Mouse (Mus musculus) inflammation-experienced regulatory T-cells, adult 6 months (primary cell): Measurements from ENCODE around the gene Srd5a2. TPM values are rescaled to one million over a fixed set of nuclear protein-coding genes. Genes with fewer than 3 reads are reported as not detected.

Source experiments
- ATAC-seq: one replicate; pipeline ENCODE4 v1.8.0; 2017
- polyA plus RNA-seq, 3 experiments: library from polyadenylated mRNA; unstranded; fragments of 100-300 nt; shearing (Covaris generic); gene quantifications; one replicate each; pipeline ENCODE4 v1.2.1; 2017

The Srd5a2 gene
- polyA plus RNA-seq, 3 experiments from 2014 or later, result not detected

DNA sequence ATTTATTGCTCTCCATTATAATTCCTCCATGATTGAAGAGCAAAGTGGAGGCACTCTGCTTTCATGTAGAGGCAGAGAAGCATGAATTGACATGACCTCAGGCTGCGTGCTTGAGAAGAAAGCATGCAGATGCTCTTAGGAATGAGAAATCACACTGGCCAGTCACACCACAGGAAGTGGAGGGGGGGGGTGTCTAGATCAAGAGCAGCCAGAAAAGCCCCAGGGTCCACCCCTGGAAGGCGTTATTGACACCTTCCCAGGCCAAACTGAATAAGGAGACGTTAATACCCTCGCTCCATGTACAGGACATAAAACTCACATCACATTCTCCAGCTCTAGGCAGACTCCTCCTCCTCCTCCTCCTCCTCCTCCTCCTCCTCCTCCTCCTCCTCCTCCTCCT is 63.2 kb downstream of the Srd5a2 start:
- ATAC-seq, result no peak

DNA sequence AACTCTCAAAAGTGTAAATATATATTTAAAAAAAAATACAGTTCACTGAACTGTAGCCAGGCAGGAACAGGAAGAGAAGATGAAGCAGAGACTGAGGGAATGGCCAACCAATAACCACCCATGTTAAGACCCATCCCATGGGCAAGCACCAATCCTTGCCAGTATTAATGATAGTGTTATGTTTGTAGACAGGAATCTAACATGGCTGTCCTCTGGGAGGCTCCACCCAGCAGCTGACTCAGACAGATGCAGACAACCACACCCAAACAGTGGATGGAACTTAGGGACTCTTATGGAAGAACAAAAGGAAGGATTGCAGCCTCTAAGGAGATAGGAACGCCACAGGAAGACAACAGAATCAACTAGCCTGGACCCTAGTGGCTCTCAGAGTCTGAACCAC is 64.8 kb downstream of the Srd5a2 start:
- no peak for ATAC-seq

DNA sequence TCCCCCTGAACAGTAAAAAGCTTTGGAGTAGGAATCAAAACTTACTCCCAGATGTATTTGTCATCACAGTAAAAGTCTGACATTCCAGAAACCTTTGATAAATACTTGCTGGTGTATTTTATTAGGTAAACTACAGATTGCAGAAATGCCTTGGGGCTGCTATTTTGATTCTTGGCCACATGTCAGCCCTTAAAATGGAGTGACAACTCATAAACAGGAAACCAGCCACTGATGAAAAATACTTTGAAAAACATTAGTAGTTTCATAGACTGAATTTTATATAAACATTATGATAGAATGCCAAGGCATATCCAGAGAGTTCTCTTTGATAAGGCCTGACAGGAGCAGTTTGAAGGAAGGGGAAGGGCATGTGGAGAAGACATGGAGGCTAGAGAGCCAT is 71.7 kb downstream of the Srd5a2 start:
- ATAC-seq, result no peak

DNA sequence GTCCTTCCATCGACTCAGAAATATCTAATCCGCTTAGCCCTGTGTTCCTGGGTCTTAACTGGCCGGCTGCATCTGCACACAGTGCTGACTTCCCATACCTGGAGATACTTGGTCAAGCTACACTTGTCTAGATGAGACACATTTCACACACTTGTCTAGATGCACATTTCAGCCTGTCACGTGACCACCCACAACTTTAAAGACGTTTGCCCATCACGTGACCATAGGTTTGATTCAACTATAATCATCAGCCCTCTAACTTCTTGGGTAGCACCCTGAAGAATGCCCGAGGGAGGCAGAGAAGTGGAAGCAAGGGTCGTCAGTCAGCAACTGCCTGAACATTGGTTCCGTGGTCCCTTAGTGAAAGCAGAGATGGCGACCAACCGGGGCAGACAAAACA is 75.1 kb downstream of the Srd5a2 start:
- ATAC-seq, result no peak

DNA sequence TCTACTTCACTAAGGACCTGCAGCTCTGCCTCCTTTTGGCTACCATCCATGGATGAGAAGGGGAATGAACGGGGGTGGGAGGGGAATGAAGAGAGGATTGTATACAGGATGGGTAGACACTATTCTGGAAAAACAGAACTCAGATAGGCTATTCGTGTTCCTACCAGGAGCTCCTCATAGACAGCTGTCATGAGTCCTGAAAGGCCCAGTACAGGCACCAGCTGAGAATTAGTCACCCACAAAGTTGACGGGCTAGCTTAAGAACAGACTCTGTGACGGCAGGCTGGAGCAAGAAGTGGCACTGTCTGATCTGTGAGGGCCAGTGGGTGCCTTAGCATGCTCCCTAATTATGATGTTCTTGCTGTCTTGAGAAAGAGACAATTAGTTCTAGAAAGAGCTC is 76.4 kb downstream of the Srd5a2 start:
- no peak for ATAC-seq

DNA sequence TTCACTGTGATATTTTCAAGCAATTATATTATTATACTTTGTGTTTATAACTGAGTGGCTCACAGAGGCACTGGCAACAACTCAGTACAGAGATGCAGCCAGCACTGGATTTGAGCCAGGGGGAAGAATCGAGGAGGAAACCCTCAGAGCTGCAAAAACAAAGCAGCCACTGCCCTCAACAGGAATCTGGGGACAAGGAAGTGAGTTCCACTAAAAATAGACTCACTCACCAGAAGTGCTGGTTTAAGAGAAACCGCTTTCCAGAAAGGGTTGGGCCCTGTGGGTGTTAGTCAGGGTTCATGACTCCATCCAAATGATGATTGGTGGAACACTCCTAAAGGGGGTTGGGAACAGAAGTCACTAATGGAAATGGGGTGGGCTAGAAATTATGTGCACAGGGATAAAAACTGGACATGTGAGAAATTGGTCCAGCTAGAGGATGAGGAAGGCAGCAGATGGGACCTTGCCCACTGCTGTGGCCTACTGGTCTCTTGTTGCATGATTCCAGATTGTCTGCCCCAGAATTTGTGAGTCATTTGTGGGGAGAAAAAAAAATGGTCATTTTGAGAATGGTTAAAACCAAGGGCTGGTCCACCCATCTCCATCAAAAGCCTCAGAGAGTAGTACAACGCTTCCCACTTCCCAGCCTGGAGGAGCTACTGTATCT is 77.2 kb downstream of the Srd5a2 start:
- ATAC-seq, result no peak

Other genes starting within 250 kb of the Srd5a2 start
- 10 to 100 TPM; 54.9 to 87.1 (median 77.4) TPM for gene Ehd3, start 243.8 kb downstream of the Srd5a2 start, polyA plus RNA-seq
- 10 to 100 TPM; 15.8 to 38.5 (median 37.1) TPM for gene Xdh, start 97.7 kb downstream of the Srd5a2 start, polyA plus RNA-seq
- 10 to 100 TPM; 37.6 to 61.9 (median 45.4) TPM for gene Memo1, start 247.6 kb upstream of the Srd5a2 start, polyA plus RNA-seq